Mouse (Mus musculus) cerebral cortex, adult 2 months (tissue): Measurements from ENCODE around the gene Gm30737.

ENCODE experiments used
- WGBS: fragments of 180-500 bp; shearing (Covaris S2); methylation state at CpG from one replicate; pipeline ENCODE4 v1.1.7; 2018; 5-methylcytosine and 5-hydroxymethylcytosine counted together

The Gm30737 gene

DNA sequence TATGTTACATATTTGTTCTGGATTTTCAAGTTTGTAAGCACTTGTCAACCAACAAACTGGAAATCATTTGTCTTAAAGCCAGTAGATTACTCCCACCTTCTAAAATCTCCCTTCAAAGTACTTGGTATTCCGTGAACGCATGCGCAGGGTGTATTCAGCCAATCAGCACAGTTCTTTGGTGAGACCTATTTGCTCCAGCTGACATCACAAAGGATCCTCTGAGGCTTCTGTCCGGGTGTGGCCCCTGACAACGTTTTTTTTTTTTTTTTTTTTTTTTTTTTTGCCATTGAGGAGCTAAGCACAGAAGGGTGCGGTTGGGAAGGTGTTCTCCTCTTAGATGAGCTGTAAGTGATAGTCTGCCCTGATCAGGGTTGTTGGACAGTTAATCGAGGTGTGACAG lies at the start of gene Gm30737:
Gm30737 (plus strand) TSS at position 301 of the 400 bp plus-strand sequence.
- WGBS: no CpG with 5 or more reads among the region's 7 CpGs
